Comparison of ENCODE assay signal across 8 mouse cellular contexts in genomic region chr4:97476571-97477190, GRCm38 (mm10).
DNase-seq lines count a peak whose midpoint lies in the region; ATAC-seq and TF ChIP-seq lines count a peak whose summit lies in the region.

No protein-coding gene starts in this region.

- WGBS in liver, embryonic 11.5 days: 32% methylated on average over 3 of the region's 3 CpGs
- 30% methylated on average over 3 of the region's 3 CpGs for WGBS in liver, postnatal 0 days (ENCODE audit: insufficient replicate concordance)
- 8% methylated on average over 3 of the region's 3 CpGs for WGBS in hindbrain, embryonic 13.5 days
- 2% methylated on average over 3 of the region's 3 CpGs for WGBS in midbrain, embryonic 16.5 days

- intact Hi-C loops in left cerebral cortex, postnatal 14 days (cut with DNase I): no loop called here

- H3K9ac ChIP-seq in liver, embryonic 11.5 days (ENCODE audit: low read depth, low read length): no peak overlapping the region
- no peak overlapping the region for H3K9ac ChIP-seq in liver, postnatal 0 days (replicated peaks)
- H3K9ac ChIP-seq in hindbrain, embryonic 13.5 days: no peak overlapping the region
- H3K9ac ChIP-seq in midbrain, embryonic 16.5 days (ENCODE audit: low read depth, low read length): no peak overlapping the region

- TF ChIP-seq EP300 in liver, postnatal 0 days (IDR thresholded peaks at IDR 0.05; ENCODE audit: low read depth): no peak

- no peaks in the 10 kb centered on the region for H3K27me3 ChIP-seq in liver, embryonic 11.5 days (replicated peaks; ENCODE audit: control insufficient read depth, insufficient read depth, low read length)
- no peaks in the 10 kb centered on the region for H3K27me3 ChIP-seq in liver, postnatal 0 days (ENCODE audit: insufficient read depth, low read length)
- no peaks in the 10 kb centered on the region for H3K27me3 ChIP-seq in hindbrain, embryonic 13.5 days
- H3K27me3 ChIP-seq in midbrain, embryonic 16.5 days (ENCODE audit: control insufficient read depth, insufficient read depth, low read depth, low read length): no peaks in the 10 kb centered on the region

- ATAC-seq in liver, embryonic 11.5 days (replicated peaks; ENCODE audit: low FRiP score): peak; percentile 66
- ATAC-seq in liver, postnatal 0 days: no peak
- peak; percentile 93 for ATAC-seq in hindbrain, embryonic 13.5 days (ENCODE audit: low FRiP score)
- peak; percentile 95 for ATAC-seq in midbrain, embryonic 16.5 days

- no peak overlapping the region for H3K27ac ChIP-seq in liver, embryonic 11.5 days (ENCODE audit: low read depth, low read length)
- H3K27ac ChIP-seq in liver, postnatal 0 days (ENCODE audit: low read depth): no peak overlapping the region
- H3K27ac ChIP-seq in hindbrain, embryonic 13.5 days: peak overlapping the region; percentile 61
- peak overlapping the region; percentile 56 for H3K27ac ChIP-seq in midbrain, embryonic 16.5 days (ENCODE audit: low read length)

- TF ChIP-seq CTCF in liver, postnatal 0 days (IDR thresholded peaks at IDR 0.05; ENCODE audit: low read depth): no peak

- no peaks in the 10 kb centered on the region for H3K36me3 ChIP-seq in liver, embryonic 11.5 days (ENCODE audit: control insufficient read depth, insufficient read depth, low read length)
- no peaks in the 10 kb centered on the region for H3K36me3 ChIP-seq in liver, postnatal 0 days (replicated peaks; ENCODE audit: insufficient read depth, low read length)
- no peaks in the 10 kb centered on the region for H3K36me3 ChIP-seq in hindbrain, embryonic 13.5 days
- H3K36me3 ChIP-seq in midbrain, embryonic 16.5 days (ENCODE audit: control insufficient read depth, insufficient read depth, low read length): no peaks in the 10 kb centered on the region

- DNase-seq in liver, embryonic 11.5 days (ENCODE audit: low spot score): no peak
- DNase-seq in liver, postnatal 0 days: no peak
- DNase-seq in frontal cortex, postnatal 14 days (ENCODE audit: low spot score in 2 of 2): peak; percentile 14 to 32
- DNase-seq in left cerebral cortex, postnatal 14 days (ENCODE audit: low spot score in 2 of 2): peak; percentile 16 to 40
- DNase-seq in B cell, adult 2 months: no peak
- no peak for DNase-seq in thymus, postnatal 36 days

- H3K4me3 ChIP-seq in liver, embryonic 11.5 days (ENCODE audit: low read depth, low read length): no peak overlapping the region
- no peak overlapping the region for H3K4me3 ChIP-seq in liver, postnatal 0 days (ENCODE audit: low read depth, low read length)
- H3K4me3 ChIP-seq in hindbrain, embryonic 13.5 days: no peak overlapping the region
- no peak overlapping the region for H3K4me3 ChIP-seq in midbrain, embryonic 16.5 days (ENCODE audit: low read depth, low read length)

- H3K4me2 ChIP-seq in liver, embryonic 11.5 days: no peak overlapping the region
- no peak overlapping the region for H3K4me2 ChIP-seq in liver, postnatal 0 days (ENCODE audit: low read depth, low read length)
- no peak overlapping the region for H3K4me2 ChIP-seq in hindbrain, embryonic 13.5 days
- no peak overlapping the region for H3K4me2 ChIP-seq in midbrain, embryonic 16.5 days (ENCODE audit: low read length)

- H3K4me1 ChIP-seq in liver, embryonic 11.5 days (replicated peaks; ENCODE audit: control insufficient read depth, insufficient read depth, low read length): no peaks in the 10 kb centered on the region
- no peaks in the 10 kb centered on the region for H3K4me1 ChIP-seq in liver, postnatal 0 days (ENCODE audit: insufficient read depth)
- peaks cover 19% of the 10 kb centered on the region for H3K4me1 ChIP-seq in hindbrain, embryonic 13.5 days (replicated peaks)
- H3K4me1 ChIP-seq in midbrain, embryonic 16.5 days (ENCODE audit: control insufficient read depth, insufficient read depth, low read length): peaks cover 7% of the 10 kb centered on the region; the same call in 1 of the 2 replicates

- H3K9me3 ChIP-seq in liver, embryonic 11.5 days (ENCODE audit: control insufficient read depth, low read length): no peaks in the 10 kb centered on the region
- no peaks in the 10 kb centered on the region for H3K9me3 ChIP-seq in liver, postnatal 0 days (ENCODE audit: low read length)
- no peaks in the 10 kb centered on the region for H3K9me3 ChIP-seq in hindbrain, embryonic 13.5 days
- H3K9me3 ChIP-seq in midbrain, embryonic 16.5 days (replicated peaks; ENCODE audit: control insufficient read depth, low read length, poor library complexity, severe bottlenecking): no peaks in the 10 kb centered on the region

Comparison
In these comparisons a context has a peak if more than half of its experiments do, and no peak if none do; other contexts are left out.
1. DNase-seq: peak in frontal cortex, postnatal 14 days (2 of 2) and left cerebral cortex, postnatal 14 days (2 of 2); none in liver, embryonic 11.5 days (single experiment), liver, postnatal 0 days (single experiment), B cell, adult 2 months (0 of 2) and thymus, postnatal 36 days (0 of 2).
2. H3K27ac ChIP-seq: peak in hindbrain, embryonic 13.5 days (single experiment) and midbrain, embryonic 16.5 days (single experiment); none in liver, embryonic 11.5 days (single experiment) and liver, postnatal 0 days (single experiment).